Mouse (Mus musculus) Patski (cell line): ENCODE results near the gene Pard3. TPM values are rescaled to one million over a fixed set of nuclear protein-coding genes. Genes with fewer than 3 reads are reported as not detected.

ENCODE experiments used
- ATAC-seq: fragments of 100-300 bp; one replicate; pipeline ENCODE4 v1.8.0; 2021
- CTCF ChIA-PET: fragments of 350-600 bp; sonication (Branson Sonifier 250); formaldehyde crosslinking; loops from one replicate; lab custom pipeline; 2022; ENCODE audit warnings: inconsistent platforms; lab: Charles Lee
- POLR2A ChIA-PET: fragments of 350-600 bp; sonication (Branson Sonifier 250); formaldehyde crosslinking; loops from one replicate; lab custom pipeline; 2022; ENCODE audit warnings: antibody characterized with exemption, inconsistent platforms; lab: Charles Lee
- DNase-seq: peaks from one replicate; pipeline ENCODE4 v3.0.0-alpha.2; 2011; ENCODE audit warnings: low read depth, low spot score
- H3K27me3 ChIP-seq: fragments of 371-371 bp; one replicate; pipeline ENCODE4 v1.5.1; 2021
- CTCF ChIP-seq: fragments of 100-300 bp; IDR thresholded peaks from one replicate; pipeline ENCODE4 v1.5.1; 2021
- in situ Hi-C: fragments of 300-500 bp; cut with MboI; formaldehyde crosslinking; loops from 3 replicates; pipeline ENCODE4 v1.11.1; 2018; ENCODE audit warnings: low pct_unique_long_range_greater_than_20kb, mixed read lengths
- polyA plus RNA-seq: library from polyadenylated mRNA; unstranded; gene quantifications from one replicate; pipeline ENCODE4 v1.2.3, GENCODE M21; 2021

Gene Pard3
- polyA plus RNA-seq, 1 experiment from 2014 or later, result 36.8 TPM

GRCm38 (mm10) chr8:127638232-127639087 is 574.8 kb downstream of the Pard3 start:
- in situ Hi-C loops, result no loop called here
- no peaks in the 10 kb centered on the region for H3K27me3 ChIP-seq
- ATAC-seq (peak; percentile 68), DNase-seq (peak; percentile 38)
- TF ChIP-seq CTCF, result no peak
- CTCF ChIA-PET, result interaction anchor here (1.0 to 1.3 kb wide), 4 partner anchors 24 to 634 kb away, joined by 3 read pairs; no protein-coding TSS in a partner anchor
- POLR2A ChIA-PET, result no interaction called here

DNA sequence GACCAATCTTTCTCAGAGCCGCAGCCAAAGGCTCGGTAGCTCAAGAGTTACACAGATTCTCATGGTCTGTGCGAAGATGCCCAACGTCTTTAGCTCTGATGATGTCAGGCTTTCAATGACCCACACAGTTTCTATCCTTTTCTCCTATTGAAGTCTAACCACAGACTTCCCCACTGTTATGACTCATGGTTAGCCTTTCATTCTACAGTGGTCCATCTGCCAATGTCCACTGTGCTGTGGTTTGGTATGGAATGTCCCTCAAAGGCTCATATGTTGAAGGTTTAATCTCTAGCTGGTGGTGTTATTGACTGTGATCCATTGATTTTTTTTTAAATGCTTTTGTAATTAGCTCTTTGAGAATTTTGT is 575.4 kb downstream of the Pard3 start:
- no peak for TF ChIP-seq CTCF
- in situ Hi-C loops, result no loop called here
- H3K27me3 ChIP-seq, result no peaks in the 10 kb centered on the region
- DNase-seq (peak; percentile 85), ATAC-seq (peak; percentile 82)
- ChIA-PET CTCF (interaction anchor here (1.0 to 1.3 kb wide), 4 partner anchors 24 to 633 kb away, joined by 3 read pairs; no protein-coding TSS in a partner anchor), POLR2A (no interaction called here)

- ChIA-PET POLR2A (no interaction called here), CTCF (no interaction called here)
- in situ Hi-C loops, result no loop called here
- ATAC-seq (no peak), DNase-seq (no peak)
- TF ChIP-seq CTCF, result no peak
- H3K27me3 ChIP-seq, result no peaks in the 10 kb centered on the region
These were observed 591.9 kb downstream of the Pard3 start for GRCm38 (mm10) chr8:127655559-127655958.

Other genes with a start within 250 kb of the Pard3 start
- gene Tomm20, start 118.0 kb upstream of the Pard3 start, polyA plus RNA-seq, result 316 TPM
- gene Rbm34, start 92.8 kb upstream of the Pard3 start, polyA plus RNA-seq, result 26.7 TPM